Mouse (Mus musculus): ENCODE results near the gene Agap1. TPM values are rescaled to one million over a fixed set of nuclear protein-coding genes. Genes with fewer than 3 reads are reported as not detected.

The Agap1 gene
- polyA plus RNA-seq, 1 experiment from 2014 or later = 4.2 TPM

GRCm38 (mm10) chr1:89660804-89661203 is 206.2 kb downstream of the Agap1 start:
- H3K27me3 ChIP-seq (ENCODE audit: control insufficient read depth, insufficient read depth, low read length) = no peaks in the 10 kb centered on the region
- TF ChIP-seq CTCF (IDR thresholded peaks at IDR 0.05; ENCODE audit: low read depth) (no peak), EP300 (optimal IDR thresholded peaks at IDR 0.05) (no peak)
- no peak overlapping the region for H3K4me2 ChIP-seq (replicated peaks; ENCODE audit: low read depth)
- H3K4me1 ChIP-seq (replicated peaks; ENCODE audit: control insufficient read depth, insufficient read depth) = no peaks in the 10 kb centered on the region
- no peak overlapping the region for H3K9ac ChIP-seq (ENCODE audit: low read length)
- H3K27ac ChIP-seq (replicated peaks) = no peak overlapping the region
- ATAC-seq (ENCODE audit: low FRiP score, low TSS enrichment) (no peak), DNase-seq (ENCODE audit: low spot score) (no peak)
- no peaks in the 10 kb centered on the region for H3K9me3 ChIP-seq (ENCODE audit: control insufficient read depth, low read length)
- no peak overlapping the region for H3K4me3 ChIP-seq (ENCODE audit: low read depth, low read length)
- 95% methylated on average over 4 of the region's 4 CpGs for WGBS
- peaks cover 5% of the 10 kb centered on the region; the same call in 1 of the 2 replicates for H3K36me3 ChIP-seq (ENCODE audit: control insufficient read depth, insufficient read depth, low read length)

- H3K4me2 ChIP-seq (replicated peaks; ENCODE audit: low read depth) = no peak overlapping the region
- no peak for TF ChIP-seq CTCF (IDR thresholded peaks at IDR 0.05; ENCODE audit: low read depth)
- no peak for TF ChIP-seq EP300 (optimal IDR thresholded peaks at IDR 0.05)
- H3K9me3 ChIP-seq (ENCODE audit: control insufficient read depth, low read length) = no peaks in the 10 kb centered on the region
- H3K36me3 ChIP-seq (ENCODE audit: control insufficient read depth, insufficient read depth, low read length) = peaks cover 9% of the 10 kb centered on the region; the same call in 1 of the 2 replicates
- no peak overlapping the region for H3K4me3 ChIP-seq (ENCODE audit: low read depth, low read length)
- H3K27me3 ChIP-seq (ENCODE audit: control insufficient read depth, insufficient read depth, low read length) = no peaks in the 10 kb centered on the region
- H3K9ac ChIP-seq (ENCODE audit: low read length) = no peak overlapping the region
- no peaks in the 10 kb centered on the region for H3K4me1 ChIP-seq (replicated peaks; ENCODE audit: control insufficient read depth, insufficient read depth)
- no peak overlapping the region for H3K27ac ChIP-seq (replicated peaks)
- DNase-seq (ENCODE audit: low spot score) (no peak), ATAC-seq (ENCODE audit: low FRiP score, low TSS enrichment) (no peak)
- WGBS = 89% methylated on average over 5 of the region's 5 CpGs
Observed at GRCm38 (mm10) chr1:89666154-89666553, 211.5 kb downstream of the Agap1 start.

- Histone ChIP-seq H3K4me3 (ENCODE audit: low read depth, low read length) (no peak overlapping the region), H3K27ac (replicated peaks) (no peak overlapping the region), H3K9ac (ENCODE audit: low read length) (no peak overlapping the region), H3K4me1 (replicated peaks; ENCODE audit: control insufficient read depth, insufficient read depth) (no peaks in the 10 kb centered on the region), H3K27me3 (ENCODE audit: control insufficient read depth, insufficient read depth, low read length) (no peaks in the 10 kb centered on the region), H3K36me3 (ENCODE audit: control insufficient read depth, insufficient read depth, low read length) (peaks cover 11% of the 10 kb centered on the region; the same call in 1 of the 2 replicates), H3K4me2 (replicated peaks; ENCODE audit: low read depth) (no peak overlapping the region), H3K9me3 (ENCODE audit: control insufficient read depth, low read length) (no peaks in the 10 kb centered on the region)
- 82% methylated on average over 7 of the region's 7 CpGs for WGBS
- no peak for TF ChIP-seq EP300 (optimal IDR thresholded peaks at IDR 0.05)
- TF ChIP-seq CTCF (IDR thresholded peaks at IDR 0.05; ENCODE audit: low read depth) = peak; percentile 55
- DNase-seq (ENCODE audit: low spot score) (no peak), ATAC-seq (ENCODE audit: low FRiP score, low TSS enrichment) (no peak)
Observed at GRCm38 (mm10) chr1:89667387-89667786, 212.8 kb downstream of the Agap1 start.

- DNase-seq (ENCODE audit: low spot score) = no peak
- no peak for ATAC-seq (ENCODE audit: low FRiP score, low TSS enrichment)
Observed at GRCm38 (mm10) chr1:89668635-89669034, 214.0 kb downstream of the Agap1 start.

GRCm38 (mm10) chr1:89671110-89671787 is 216.6 kb downstream of the Agap1 start:
- WGBS = 82% methylated on average over 26 of the region's 26 CpGs
- no peaks in the 10 kb centered on the region for H3K4me1 ChIP-seq (replicated peaks; ENCODE audit: control insufficient read depth, insufficient read depth)
- no peak overlapping the region for H3K4me2 ChIP-seq (replicated peaks; ENCODE audit: low read depth)
- ATAC-seq (ENCODE audit: low FRiP score, low TSS enrichment) (no peak), DNase-seq (ENCODE audit: low spot score) (no peak)
- H3K27ac ChIP-seq (replicated peaks) = no peak overlapping the region
- TF ChIP-seq CTCF (IDR thresholded peaks at IDR 0.05; ENCODE audit: low read depth) (no peak), EP300 (optimal IDR thresholded peaks at IDR 0.05) (no peak)
- no peaks in the 10 kb centered on the region for H3K27me3 ChIP-seq (ENCODE audit: control insufficient read depth, insufficient read depth, low read length)
- no peak overlapping the region for H3K4me3 ChIP-seq (ENCODE audit: low read depth, low read length)
- H3K36me3 ChIP-seq (ENCODE audit: control insufficient read depth, insufficient read depth, low read length) = peaks cover 14% of the 10 kb centered on the region; the same call in 1 of the 2 replicates
- no peaks in the 10 kb centered on the region for H3K9me3 ChIP-seq (ENCODE audit: control insufficient read depth, low read length)
- no peak overlapping the region for H3K9ac ChIP-seq (ENCODE audit: low read length)

More at GRCm38 (mm10) chr1:89668635-89669034, 214.0 kb downstream of the Agap1 start:
- H3K9ac ChIP-seq (ENCODE audit: low read length) = no peak overlapping the region
- no peaks in the 10 kb centered on the region for H3K4me1 ChIP-seq (replicated peaks; ENCODE audit: control insufficient read depth, insufficient read depth)
- no peaks in the 10 kb centered on the region for H3K27me3 ChIP-seq (ENCODE audit: control insufficient read depth, insufficient read depth, low read length)
- H3K4me2 ChIP-seq (replicated peaks; ENCODE audit: low read depth) = no peak overlapping the region
- TF ChIP-seq CTCF (IDR thresholded peaks at IDR 0.05; ENCODE audit: low read depth) (no peak), EP300 (optimal IDR thresholded peaks at IDR 0.05) (no peak)
- H3K4me3 ChIP-seq (ENCODE audit: low read depth, low read length) = no peak overlapping the region
- no peaks in the 10 kb centered on the region for H3K9me3 ChIP-seq (ENCODE audit: control insufficient read depth, low read length)
- 72% methylated on average over 9 of the region's 9 CpGs for WGBS
- H3K27ac ChIP-seq (replicated peaks) = no peak overlapping the region
- peaks cover 16% of the 10 kb centered on the region; the same call in 1 of the 2 replicates for H3K36me3 ChIP-seq (ENCODE audit: control insufficient read depth, insufficient read depth, low read length)

GRCm38 (mm10) chr1:89673071-89673470 is 218.5 kb downstream of the Agap1 start:
- DNase-seq (ENCODE audit: low spot score) = no peak
- H3K27ac ChIP-seq (replicated peaks) = no peak overlapping the region
- H3K4me3 ChIP-seq (ENCODE audit: low read depth, low read length) = no peak overlapping the region
- peaks cover 14% of the 10 kb centered on the region; the same call in 1 of the 2 replicates for H3K36me3 ChIP-seq (ENCODE audit: control insufficient read depth, insufficient read depth, low read length)
- H3K9ac ChIP-seq (ENCODE audit: low read length) = no peak overlapping the region
- no peaks in the 10 kb centered on the region for H3K27me3 ChIP-seq (ENCODE audit: control insufficient read depth, insufficient read depth, low read length)
- no peaks in the 10 kb centered on the region for H3K4me1 ChIP-seq (replicated peaks; ENCODE audit: control insufficient read depth, insufficient read depth)
- no peak overlapping the region for H3K4me2 ChIP-seq (replicated peaks; ENCODE audit: low read depth)
- 68% methylated on average over 6 of the region's 6 CpGs for WGBS
- no peak for TF ChIP-seq EP300 (optimal IDR thresholded peaks at IDR 0.05)
- TF ChIP-seq CTCF (IDR thresholded peaks at IDR 0.05; ENCODE audit: low read depth) = peak; percentile 16; the same call in 1 of the 2 replicates
- no peak for ATAC-seq (ENCODE audit: low FRiP score, low TSS enrichment)
- no peaks in the 10 kb centered on the region for H3K9me3 ChIP-seq (ENCODE audit: control insufficient read depth, low read length)

Data from stomach, postnatal 0 days (tissue).